ENCODE assay signal across 12 mouse cellular contexts in the genomic region with DNA sequence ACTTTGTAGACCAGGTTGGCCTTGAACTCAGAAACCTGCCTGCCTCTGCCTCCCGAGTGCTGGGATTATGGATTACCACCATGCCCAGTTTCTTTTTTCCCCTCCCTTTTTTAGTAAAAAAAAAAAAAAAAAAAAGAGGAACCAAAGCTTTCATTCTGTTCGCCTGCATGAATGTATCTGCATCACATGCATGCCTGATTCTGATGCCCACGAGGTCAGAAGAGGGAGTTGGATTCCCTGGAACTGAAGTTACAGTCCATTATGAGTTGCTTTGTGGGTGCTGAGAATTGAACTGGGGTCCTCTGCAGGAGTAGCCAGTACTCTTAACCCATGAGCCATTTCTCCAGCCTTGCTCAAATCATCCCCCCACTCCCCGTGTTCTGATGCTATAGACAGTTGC.
"Had no signal": no experiment of that assay in that cellular context is flagged by ENCODE, and none has a peak within 500 bp of the region (broad histone marks: within the 10 kb centered on the region; RNA-seq: fewer than 3 reads in every experiment).

No protein-coding gene starts in this region.

- H3K27ac ChIP-seq: limb, embryonic 13.5 days; liver, embryonic 15.5 days; midbrain, embryonic 10.5 days; neural tube, embryonic 13.5 days had no signal

- H3K9me3 ChIP-seq: limb, embryonic 13.5 days; liver, embryonic 15.5 days; midbrain, embryonic 10.5 days; neural tube, embryonic 13.5 days had no signal

- H3K4me2 ChIP-seq: limb, embryonic 13.5 days; liver, embryonic 15.5 days; neural tube, embryonic 13.5 days had no signal

- H3K4me3 ChIP-seq: layer of hippocampus, adult 2 months; limb, embryonic 13.5 days; liver, embryonic 15.5 days; midbrain, embryonic 10.5 days; neural tube, embryonic 13.5 days had no signal

- DNase-seq: kidney, postnatal 10 days; kidney, postnatal 4 days; left cerebral cortex, postnatal 4 days; lung, adult 2 months; lung, postnatal 36 days; retina, postnatal 1 day; thymus, postnatal 36 days had no signal

- H3K9ac ChIP-seq: limb, embryonic 13.5 days; liver, embryonic 15.5 days; neural tube, embryonic 13.5 days had no signal

- H3K27me3 ChIP-seq: limb, embryonic 13.5 days; liver, embryonic 15.5 days; neural tube, embryonic 13.5 days had no signal
